Mouse (Mus musculus) myocyte (in vitro differentiated cells): Measurements from ENCODE around the gene Gm49395.

Experiments
- CEBPB ChIP-seq: IDR thresholded peaks from 2 replicates; pipeline ENCODE4 v1.6.1; 2011; ENCODE audit warnings: mild to moderate bottlenecking, moderate library complexity; ENCODE audit not compliant: poor library complexity, insufficient read depth, severe bottlenecking
- E2F4 ChIP-seq: IDR thresholded peaks from one replicate; pipeline ENCODE4 v1.6.1; 2011; ENCODE audit warnings: mild to moderate bottlenecking, control low read depth, moderate library complexity; ENCODE audit not compliant: insufficient read depth
- MAX ChIP-seq: IDR thresholded peaks from one replicate; pipeline ENCODE4 v1.6.1; 2011; ENCODE audit warnings: low read depth, mild to moderate bottlenecking, control low read depth
- MYOD1 ChIP-seq, 3 experiments: IDR thresholded peaks; one replicate each; pipeline ENCODE4 v1.6.1; 2011; ENCODE audit warnings: control low read depth in 2 of 3, low read depth in 2 of 3, mild to moderate bottlenecking in 2 of 3, moderate library complexity in 1 of 3; ENCODE audit not compliant: insufficient read length in 2 of 3, control insufficient read depth in 1 of 3
- MYOG ChIP-seq, 3 experiments: IDR thresholded peaks; one replicate each; pipeline ENCODE4 v1.6.1; 2011; ENCODE audit warnings: control low read depth in 2 of 3, low read depth in 2 of 3, mild to moderate bottlenecking in 2 of 3; ENCODE audit not compliant: insufficient read length in 2 of 3, control insufficient read depth in 1 of 3, insufficient read depth in 1 of 3
- POLR2A ChIP-seq: IDR thresholded peaks from one replicate; pipeline ENCODE4 v1.6.1; 2011; ENCODE audit warnings: low read depth, mild to moderate bottlenecking, control low read depth, moderate library complexity; ENCODE audit not compliant: insufficient read length
- POLR2AphosphoS2 ChIP-seq: IDR thresholded peaks from one replicate; pipeline ENCODE4 v1.6.1; 2011; ENCODE audit warnings: low read depth, control low read depth; ENCODE audit not compliant: insufficient read length
- REST ChIP-seq: IDR thresholded peaks from one replicate; pipeline ENCODE4 v1.6.1; 2011; ENCODE audit warnings: mild to moderate bottlenecking, control low read depth, moderate library complexity; ENCODE audit not compliant: insufficient read depth, insufficient read length
- SRF ChIP-seq: IDR thresholded peaks from one replicate; pipeline ENCODE4 v1.6.1; 2011; ENCODE audit warnings: low read depth; ENCODE audit not compliant: control insufficient read depth, insufficient read length
- TCF12 ChIP-seq: IDR thresholded peaks from one replicate; pipeline ENCODE4 v1.6.1; 2011; ENCODE audit warnings: mild to moderate bottlenecking, control low read depth; ENCODE audit not compliant: poor library complexity, insufficient read depth, severe bottlenecking
- USF1 ChIP-seq: IDR thresholded peaks from one replicate; pipeline ENCODE4 v1.6.1; 2011; ENCODE audit warnings: low read depth, mild to moderate bottlenecking, control low read depth, moderate library complexity

DNA sequence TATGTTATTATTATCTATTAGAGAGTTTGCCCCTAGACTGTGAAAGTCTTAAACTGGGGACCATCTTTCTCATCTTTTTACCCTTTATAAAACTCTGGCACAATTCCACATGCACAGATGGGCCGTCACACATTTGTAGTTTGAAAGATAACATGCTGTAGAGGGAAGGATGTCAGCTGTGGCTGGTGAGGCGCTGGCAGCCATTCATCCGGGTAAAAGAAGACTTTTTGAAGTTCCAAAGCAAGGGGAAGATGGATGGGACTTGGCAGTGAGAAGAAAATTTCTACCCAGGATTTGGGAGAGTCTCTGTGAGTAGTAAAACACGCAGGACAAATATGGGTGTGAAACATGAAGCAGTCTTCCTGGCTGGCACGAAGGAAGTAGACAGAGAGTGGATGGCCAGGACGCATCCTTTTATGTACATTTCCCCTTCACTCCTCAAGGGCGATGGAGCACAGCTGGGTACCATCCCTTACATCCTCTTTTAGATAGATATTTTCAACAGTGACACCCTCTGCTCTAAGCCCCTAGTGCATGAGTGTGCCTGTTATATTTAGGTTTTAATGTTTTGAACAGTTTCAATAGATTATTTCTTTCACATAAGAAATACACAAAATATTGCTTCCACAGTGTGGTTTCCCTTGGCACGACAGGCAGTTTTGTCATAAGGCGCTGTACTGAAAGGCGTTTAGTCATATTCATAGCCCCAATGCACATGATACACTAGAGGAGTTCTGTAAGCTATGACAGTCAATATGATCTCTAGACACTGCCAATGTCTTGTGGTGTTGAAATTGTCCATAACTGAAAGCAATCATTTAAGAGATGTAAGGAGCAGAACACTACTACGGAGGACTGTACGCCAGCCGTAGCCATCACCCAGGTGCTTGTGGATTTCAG, 50.8 kb downstream of the Gm49395 start:
- TF ChIP-seq E2F4 = no peak
- TF ChIP-seq CEBPB = no peak
- TF ChIP-seq POLR2A = no peak
- TF ChIP-seq POLR2AphosphoS2 = no peak
- TF ChIP-seq MAX = no peak
- no peak for TF ChIP-seq TCF12
- no peak for TF ChIP-seq REST
- no peak for TF ChIP-seq USF1
- no peak for TF ChIP-seq SRF
- TF ChIP-seq MYOG (IDR thresholded peaks at IDR 0.05; ENCODE audit: control insufficient read depth in 1 of 3, insufficient read depth in 1 of 3, insufficient read length in 2 of 3, low read depth in 2 of 3) = no peak
- no peak for TF ChIP-seq MYOD1 (IDR thresholded peaks at IDR 0.05; ENCODE audit: control insufficient read depth in 1 of 3, insufficient read length in 2 of 3, low read depth in 2 of 3)
